Mouse (Mus musculus) forebrain, embryonic 16.5 days (tissue): ENCODE measurements at regions not wholly inside any gene's neighbourhood (a gene's known extent, or its start where the extent isn't known, plus 50 kb on each side); places are given as distances from the start of the nearest gene placed in this dataset.
A peak's percentile ranks its signal among the peaks of the same experiment; 100 is the strongest.

Experiments
- ATAC-seq: fragments of 200-750 bp; cut with Nextera tagmentation; 2 replicates; pipeline ENCODE4 v1.8.0; 2017; ENCODE audit warnings: mild to moderate bottlenecking, moderate library complexity
- H3K27ac ChIP-seq: fragments of 300-500 bp; sonication (generic); 2 replicates; pipeline ENCODE4 v1.5.1; 2014; ENCODE audit warnings: low read length, control low read depth
- H3K27me3 ChIP-seq: fragments of 300-500 bp; sonication (generic); replicated peaks from 2 replicates; pipeline ENCODE4 v1.6.1; 2014; ENCODE audit warnings: low read length; ENCODE audit not compliant: control insufficient read depth, insufficient read depth
- H3K36me3 ChIP-seq: fragments of 300-500 bp; sonication (generic); 2 replicates; pipeline ENCODE4 v1.6.1; 2014; ENCODE audit not compliant: control insufficient read depth, insufficient read depth
- H3K4me1 ChIP-seq: fragments of 300-500 bp; sonication (generic); replicated peaks from 2 replicates; pipeline ENCODE4 v1.6.1; 2014; ENCODE audit warnings: low read length; ENCODE audit not compliant: control insufficient read depth, insufficient read depth
- H3K4me2 ChIP-seq: fragments of 300-500 bp; sonication (generic); 2 replicates; pipeline ENCODE4 v1.6.1; 2014; ENCODE audit warnings: mild to moderate bottlenecking, low read length, control low read depth
- H3K4me3 ChIP-seq: fragments of 300-500 bp; sonication (generic); replicated peaks from 2 replicates; pipeline ENCODE4 v1.5.1; 2014; ENCODE audit warnings: mild to moderate bottlenecking, low read length, control low read depth
- H3K9ac ChIP-seq: fragments of 300-500 bp; sonication (generic); replicated peaks from 2 replicates; pipeline ENCODE4 v1.6.1; 2014; ENCODE audit warnings: low read depth, low read length, control low read depth
- H3K9me3 ChIP-seq: fragments of 300-500 bp; sonication (generic); 2 replicates; pipeline ENCODE4 v1.6.1; 2016; ENCODE audit warnings: low read length; ENCODE audit not compliant: control insufficient read depth
- WGBS: fragments of 180-500 bp; shearing (Covaris S2); extraction: QIAGEN DNeasy Blood & Tissue Kit; methylation state at CpG from one replicate; pipeline ENCODE4 v1.1.7; 2014; 5-methylcytosine and 5-hydroxymethylcytosine counted together

GRCm38 (mm10) chr8:86428998-86429651, 151.4 kb downstream of the Abcc12 start:
- no peaks in the 10 kb centered on the region for H3K27me3 ChIP-seq
- H3K4me1 ChIP-seq: peaks cover 9% of the 10 kb centered on the region
- H3K36me3 ChIP-seq: no peaks in the 10 kb centered on the region
- no peaks in the 10 kb centered on the region for H3K9me3 ChIP-seq
- H3K4me2 ChIP-seq: no peak overlapping the region
- WGBS: 97% methylated on average over 2 of the region's 2 CpGs
- no peak for ATAC-seq
- H3K27ac ChIP-seq: no peak overlapping the region; the same call in 1 of the 2 replicates
- H3K4me3 ChIP-seq: no peak overlapping the region
- H3K9ac ChIP-seq: no peak overlapping the region

- Histone ChIP-seq H3K27ac (no peak overlapping the region), H3K9me3 (no peaks in the 10 kb centered on the region), H3K36me3 (no peaks in the 10 kb centered on the region), H3K9ac (no peak overlapping the region), H3K27me3 (no peaks in the 10 kb centered on the region), H3K4me1 (peaks cover 9% of the 10 kb centered on the region), H3K4me2 (no peak overlapping the region), H3K4me3 (no peak overlapping the region)
- ATAC-seq: no peak
- WGBS: 40% methylated on average over 5 of the region's 5 CpGs
Measured at GRCm38 (mm10) chr8:86428131-86428530, 152.4 kb downstream of the Abcc12 start.

DNA sequence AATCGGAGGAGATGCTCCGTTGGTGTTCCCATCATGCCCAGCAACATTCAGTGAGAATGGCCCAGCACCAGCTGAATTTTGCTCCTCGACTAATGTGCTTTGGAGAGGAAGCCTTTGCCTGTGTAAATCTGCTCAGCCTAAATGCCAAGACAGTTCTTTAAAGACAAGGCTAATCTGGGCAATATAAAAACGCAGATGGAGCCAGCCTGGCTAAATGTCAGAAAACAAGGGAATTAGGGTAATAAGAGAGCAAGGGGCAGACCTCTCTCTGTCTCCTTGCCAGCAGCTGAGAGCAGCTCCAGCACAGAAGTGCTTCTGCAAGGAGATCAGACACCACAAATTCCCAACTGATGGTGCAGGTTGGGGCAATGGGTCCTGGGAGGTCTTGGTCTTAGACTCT, 154.4 kb downstream of the Abcc12 start:
- Histone ChIP-seq H3K9ac (no peak overlapping the region), H3K4me2 (no peak overlapping the region), H3K36me3 (no peaks in the 10 kb centered on the region), H3K27me3 (no peaks in the 10 kb centered on the region), H3K4me1 (peaks cover 9% of the 10 kb centered on the region), H3K4me3 (no peak overlapping the region), H3K27ac (no peak overlapping the region), H3K9me3 (no peaks in the 10 kb centered on the region)
- 63% methylated on average over 4 of the region's 4 CpGs for WGBS
- no peak for ATAC-seq

DNA sequence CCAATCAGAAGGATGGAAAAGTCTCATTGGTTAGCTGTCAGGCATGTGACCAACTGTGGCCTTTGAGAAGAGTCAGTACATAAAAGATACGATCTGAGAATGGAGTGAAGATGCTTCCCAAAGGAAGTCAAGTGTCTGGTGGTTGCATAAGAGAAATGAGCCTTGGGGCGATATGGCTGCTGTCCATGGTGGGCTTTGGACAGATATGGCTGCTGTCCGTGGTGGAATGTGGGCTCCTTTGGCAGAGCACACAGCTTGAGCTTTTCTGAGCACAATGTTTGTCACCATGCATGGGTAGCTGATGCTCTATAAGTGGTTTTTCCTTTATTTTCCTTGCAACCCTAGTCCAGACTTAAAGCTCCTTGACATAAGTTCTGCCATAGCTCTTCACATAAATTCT, 155.1 kb downstream of the Abcc12 start:
- no peaks in the 10 kb centered on the region for H3K27me3 ChIP-seq
- no peak overlapping the region for H3K4me3 ChIP-seq
- no peak overlapping the region for H3K9ac ChIP-seq
- ATAC-seq: no peak
- H3K4me1 ChIP-seq: peaks cover 9% of the 10 kb centered on the region
- H3K27ac ChIP-seq: no peak overlapping the region
- no peak overlapping the region for H3K4me2 ChIP-seq
- H3K36me3 ChIP-seq: no peaks in the 10 kb centered on the region
- 82% methylated on average over 3 of the region's 3 CpGs for WGBS
- no peaks in the 10 kb centered on the region for H3K9me3 ChIP-seq

- Histone ChIP-seq H3K9me3 (no peaks in the 10 kb centered on the region), H3K4me1 (peaks cover 7% of the 10 kb centered on the region), H3K4me2 (no peak overlapping the region), H3K36me3 (no peaks in the 10 kb centered on the region), H3K27ac (peak overlapping the region; percentile 68), H3K27me3 (no peaks in the 10 kb centered on the region), H3K9ac (no peak overlapping the region), H3K4me3 (no peak overlapping the region)
- ATAC-seq: peak; percentile 84
- 27% methylated on average over 5 of the region's 5 CpGs for WGBS
Measured at GRCm38 (mm10) chr8:86419059-86419651, 161.3 kb downstream of the Abcc12 start.

- Histone ChIP-seq H3K27me3 (no peaks in the 10 kb centered on the region), H3K4me2 (no peak overlapping the region), H3K9ac (no peak overlapping the region), H3K36me3 (no peaks in the 10 kb centered on the region), H3K4me3 (no peak overlapping the region), H3K9me3 (no peaks in the 10 kb centered on the region), H3K4me1 (peaks cover 7% of the 10 kb centered on the region), H3K27ac (peak overlapping the region; percentile 68)
- 42% methylated on average over 7 of the region's 7 CpGs for WGBS
- ATAC-seq: no peak
Measured at GRCm38 (mm10) chr8:86418414-86418981, 162.0 kb downstream of the Abcc12 start.

- H3K4me1 ChIP-seq: peaks cover 7% of the 10 kb centered on the region
- no peaks in the 10 kb centered on the region for H3K27me3 ChIP-seq
- no peak overlapping the region for H3K4me3 ChIP-seq
- H3K9me3 ChIP-seq: no peaks in the 10 kb centered on the region
- no peak overlapping the region for H3K27ac ChIP-seq
- 83% methylated on average over 2 of the region's 2 CpGs for WGBS
- H3K4me2 ChIP-seq: no peak overlapping the region
- ATAC-seq: no peak
- H3K36me3 ChIP-seq: no peaks in the 10 kb centered on the region
- H3K9ac ChIP-seq: no peak overlapping the region
Measured at GRCm38 (mm10) chr8:86415208-86415607, 165.3 kb downstream of the Abcc12 start.

DNA sequence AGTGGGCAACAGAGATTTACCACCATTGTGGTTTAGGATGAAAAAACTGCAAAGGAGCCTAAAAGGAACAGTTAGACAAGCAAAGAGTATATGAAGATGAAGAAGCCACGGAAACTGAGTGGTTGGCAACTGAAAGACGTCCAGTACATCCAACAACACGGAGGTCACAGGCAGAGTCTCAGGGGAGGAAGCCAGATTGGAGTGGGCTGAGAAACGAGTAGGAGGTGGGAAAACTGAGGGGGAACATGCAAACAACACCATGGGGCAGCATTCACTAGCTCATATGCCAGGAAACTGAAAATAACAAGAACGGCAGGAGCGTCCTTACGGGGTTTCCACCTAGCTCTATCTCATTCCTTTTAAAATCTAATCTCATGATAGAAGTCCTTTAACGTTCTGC, 169.3 kb downstream of the Abcc12 start:
- Histone ChIP-seq H3K9ac (no peak overlapping the region), H3K9me3 (no peaks in the 10 kb centered on the region), H3K4me1 (no peaks in the 10 kb centered on the region), H3K4me3 (no peak overlapping the region), H3K27ac (no peak overlapping the region), H3K4me2 (no peak overlapping the region), H3K36me3 (no peaks in the 10 kb centered on the region), H3K27me3 (no peaks in the 10 kb centered on the region)
- ATAC-seq: no peak
- 85% methylated on average over 8 of the region's 8 CpGs for WGBS

DNA sequence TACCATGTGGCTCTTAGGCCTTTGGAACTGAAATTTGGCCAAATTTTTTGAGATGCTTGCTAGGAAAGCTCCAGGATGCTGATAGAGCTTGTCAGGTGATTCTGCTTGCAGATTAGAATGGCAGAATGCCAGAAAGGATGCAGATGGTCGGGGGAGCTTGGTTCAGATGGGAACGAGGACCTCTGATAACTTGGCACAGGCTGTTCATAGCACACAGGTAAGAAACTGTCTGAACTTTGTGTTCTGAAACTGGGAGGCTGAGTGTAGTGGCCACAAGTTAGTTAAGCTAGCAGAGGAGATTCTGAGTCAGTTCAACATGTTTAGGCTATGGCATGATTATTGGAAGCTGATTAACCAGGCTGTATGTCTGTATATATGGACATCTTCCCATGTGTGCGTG, 174.3 kb downstream of the Abcc12 start:
- Histone ChIP-seq H3K9me3 (no peaks in the 10 kb centered on the region), H3K4me3 (no peak overlapping the region), H3K9ac (no peak overlapping the region), H3K27me3 (no peaks in the 10 kb centered on the region), H3K36me3 (no peaks in the 10 kb centered on the region), H3K27ac (no peak overlapping the region), H3K4me1 (peaks cover 10% of the 10 kb centered on the region; the same call in 1 of the 2 replicates), H3K4me2 (no peak overlapping the region)
- no peak for ATAC-seq
- WGBS: 51% methylated on average over 3 of the region's 3 CpGs
